Mouse (Mus musculus) forelimb bud, embryonic 11.5 days (tissue): Measurements from ENCODE around the gene Cdkl4.

Experiments
- DNase-seq: peaks from one replicate; pipeline ENCODE4 v3.0.0-alpha.2; 2012; ENCODE audit warnings: low read depth, low spot score

The Cdkl4 gene

GRCm38 (mm10) chr17:80480031-80480854 is 97.4 kb downstream of the Cdkl4 start, which contains the start of gene Sos1:
Sos1 (minus strand) TSS chr17:80480453.
- peak; percentile 94 for DNase-seq

DNA sequence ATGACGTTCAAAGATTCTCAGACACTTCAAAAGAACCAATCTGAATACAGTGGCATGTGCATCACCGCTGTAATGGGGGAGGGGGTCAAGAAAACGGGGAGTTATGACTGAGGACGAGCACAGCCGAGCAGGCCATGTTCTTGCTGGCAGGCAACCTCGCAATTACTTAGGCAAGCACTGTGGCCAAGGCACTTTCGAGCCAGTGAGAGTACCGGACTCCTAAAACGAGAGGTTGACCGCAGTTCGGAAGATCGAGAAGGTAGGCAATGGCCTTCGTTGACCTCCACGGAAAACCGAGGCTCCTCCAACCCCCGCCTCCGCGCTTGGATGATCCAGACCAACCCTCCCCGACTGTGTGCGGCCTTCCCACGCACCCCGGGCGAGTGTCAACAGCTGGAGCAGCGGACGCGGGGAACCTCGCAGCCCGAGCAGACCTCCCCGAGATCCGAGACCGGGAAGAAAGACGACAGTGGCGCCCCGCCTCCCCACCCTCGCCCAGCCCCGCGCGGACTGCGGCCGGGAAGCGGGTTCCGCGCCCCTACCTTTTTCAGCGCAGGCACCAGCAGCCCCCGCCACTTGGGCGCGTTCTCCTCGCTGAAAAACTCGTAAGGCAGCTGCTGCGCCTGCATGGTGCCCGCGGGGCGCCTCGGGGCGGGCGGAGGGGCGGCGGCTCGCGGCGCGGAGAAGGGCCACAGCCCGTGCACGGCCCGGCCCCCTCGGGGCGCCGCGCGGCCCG is 98.2 kb downstream of the Cdkl4 start:
- DNase-seq: peak; percentile 28

DNA sequence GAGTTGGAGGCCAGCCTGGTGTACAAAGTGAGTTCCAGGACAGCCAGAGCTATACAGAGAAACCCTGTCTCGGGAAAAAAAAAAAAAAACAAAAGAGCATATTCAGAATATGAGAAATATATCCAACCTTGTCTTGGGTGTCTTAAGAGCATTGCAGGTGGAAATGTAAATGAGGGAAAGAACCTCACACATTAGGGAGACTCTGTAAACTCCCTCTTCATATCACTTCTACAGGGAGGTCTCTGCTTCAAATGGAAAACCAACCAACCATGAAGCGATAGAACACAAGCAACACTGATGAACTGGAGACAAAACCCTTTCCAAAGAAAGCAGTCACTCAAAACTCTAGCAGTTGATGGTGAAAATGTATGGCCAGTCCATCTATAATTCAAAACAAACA is 99.9 kb downstream of the Cdkl4 start:
- DNase-seq: no peak

- no peak for DNase-seq
These were observed 101.1 kb downstream of the Cdkl4 start for GRCm38 (mm10) chr17:80476496-80476895.
